Mouse (Mus musculus) CD4-positive helper T cell, adult 2 months (primary cell): Measurements from ENCODE around the gene S100a2.

ENCODE experiments used
- DNase-seq: peaks from one replicate; pipeline ENCODE4 v3.0.0-alpha.2; 2012; ENCODE audit warnings: low read depth, missing footprints, low spot score

S100a2 gene

GRCm38 (mm10) chr3:90589947-90590346 is at the start of gene S100a2:
TSS of gene S100a2 (plus strand) at chr3:90590247.
- no peak for DNase-seq

- no peak for DNase-seq
These were observed 49.1 kb upstream of the S100a2 start for GRCm38 (mm10) chr3:90540904-90541303.

GRCm38 (mm10) chr3:90549676-90550420 is 40.2 kb upstream of the S100a2 start:
- DNase-seq: no peak

GRCm38 (mm10) chr3:90550421-90550790 is 39.6 kb upstream of the S100a2 start:
- no peak for DNase-seq

GRCm38 (mm10) chr3:90552231-90552630 is 37.8 kb upstream of the S100a2 start:
- no peak for DNase-seq

- no peak for DNase-seq
These were observed 34.1 kb upstream of the S100a2 start for GRCm38 (mm10) chr3:90555954-90556353.

- DNase-seq: no peak
These were observed 29.9 kb upstream of the S100a2 start, which contains the start of gene S100a3 for GRCm38 (mm10) chr3:90560008-90560628. TSS of gene S100a3 (plus strand) at chr3:90560578.

GRCm38 (mm10) chr3:90574691-90575090 is 15.4 kb upstream of the S100a2 start:
- DNase-seq: no peak

- no peak for DNase-seq
These were observed 14.7 kb upstream of the S100a2 start for GRCm38 (mm10) chr3:90575320-90575719.

- DNase-seq: no peak
These were observed 13.6 kb upstream of the S100a2 start for GRCm38 (mm10) chr3:90576351-90577001.

- no peak for DNase-seq
These were observed 10.6 kb upstream of the S100a2 start for GRCm38 (mm10) chr3:90579433-90579832.

- no peak for DNase-seq
These were observed 8.9 kb upstream of the S100a2 start for GRCm38 (mm10) chr3:90581141-90581540.

GRCm38 (mm10) chr3:90582156-90582555 is 7.9 kb upstream of the S100a2 start:
- DNase-seq: peak; percentile 21

GRCm38 (mm10) chr3:90582556-90582955 is 7.5 kb upstream of the S100a2 start:
- no peak for DNase-seq

GRCm38 (mm10) chr3:90583893-90584292 is 6.2 kb upstream of the S100a2 start:
- no peak for DNase-seq

GRCm38 (mm10) chr3:90585595-90585994 is 4.5 kb upstream of the S100a2 start:
- DNase-seq: peak; percentile 80

GRCm38 (mm10) chr3:90586016-90586643 is 3.9 kb upstream of the S100a2 start:
- DNase-seq: peak; percentile 74

GRCm38 (mm10) chr3:90586906-90587305 is 3.1 kb upstream of the S100a2 start:
- DNase-seq: peak; percentile 91

GRCm38 (mm10) chr3:90587361-90588101 is 2.5 kb upstream of the S100a2 start:
- DNase-seq: peak; percentile 74

GRCm38 (mm10) chr3:90589390-90589789 is 657 bp upstream of the S100a2 start:
- DNase-seq: peak; percentile 72

GRCm38 (mm10) chr3:90594466-90594865 is 4.4 kb downstream of the S100a2 start:
- no peak for DNase-seq
